Mouse (Mus musculus) liver, embryonic 11.5 days (tissue): ENCODE measurements around the gene Xrcc4. TPM values are rescaled to one million over a fixed set of nuclear protein-coding genes. Genes with fewer than 3 reads are reported as not detected.

Source experiments
- ATAC-seq: fragments of 200-750 bp; cut with Nextera tagmentation; replicated peaks from 2 replicates; pipeline ENCODE4 v1.8.0; 2017; ENCODE audit warnings: moderate number of reproducible peaks, mild to moderate bottlenecking, moderate TSS enrichment, moderate library complexity; ENCODE audit not compliant: low FRiP score
- DNase-seq: peaks from one replicate; pipeline ENCODE4 v3.0.0-alpha.2; 2017; ENCODE audit warnings: low spot score
- H3K27ac ChIP-seq: fragments of 300-500 bp; sonication (generic); 2 replicates; pipeline ENCODE4 v1.5.1; 2014; ENCODE audit warnings: mild to moderate bottlenecking, low read depth, low read length, control low read depth
- H3K27me3 ChIP-seq: fragments of 300-500 bp; sonication (generic); replicated peaks from 2 replicates; pipeline ENCODE4 v1.6.1; 2014; ENCODE audit warnings: low read length, mixed read lengths; ENCODE audit not compliant: control insufficient read depth, insufficient read depth
- H3K36me3 ChIP-seq: fragments of 300-500 bp; sonication (generic); 2 replicates; pipeline ENCODE4 v1.6.1; 2014; ENCODE audit warnings: mild to moderate bottlenecking, low read length, moderate library complexity, mixed read lengths; ENCODE audit not compliant: control insufficient read depth, insufficient read depth
- H3K4me1 ChIP-seq: fragments of 300-500 bp; sonication (generic); replicated peaks from 2 replicates; pipeline ENCODE4 v1.6.1; 2014; ENCODE audit warnings: low read length, mixed read lengths; ENCODE audit not compliant: control insufficient read depth, insufficient read depth
- H3K4me2 ChIP-seq: fragments of 300-500 bp; sonication (generic); 2 replicates; pipeline ENCODE4 v1.6.1; 2014; ENCODE audit warnings: mild to moderate bottlenecking, control low read depth, moderate library complexity
- H3K4me3 ChIP-seq: fragments of 300-500 bp; sonication (generic); 2 replicates; pipeline ENCODE4 v1.5.1; 2014; ENCODE audit warnings: low read depth, low read length, control low read depth
- H3K9ac ChIP-seq: fragments of 300-500 bp; sonication (generic); 2 replicates; pipeline ENCODE4 v1.6.1; 2014; ENCODE audit warnings: low read depth, low read length, control low read depth
- H3K9me3 ChIP-seq: fragments of 300-500 bp; sonication (generic); 2 replicates; pipeline ENCODE4 v1.6.1; 2016; ENCODE audit warnings: low read length, inconsistent platforms, mixed read lengths; ENCODE audit not compliant: control insufficient read depth
- WGBS: fragments of 180-500 bp; shearing (Covaris S2); extraction: QIAGEN DNeasy Blood & Tissue Kit; methylation state at CpG from one replicate; pipeline ENCODE4 v1.1.7; 2014; 5-methylcytosine and 5-hydroxymethylcytosine counted together
- polyA plus RNA-seq: library from polyadenylated mRNA; unstranded; fragments of >200 nt; fragmentation: Nextera tagmentation; extraction: Ambion mirVana; gene quantifications from 2 replicates; pipeline ENCODE4 v1.2.1, GENCODE M21; 2014

The Xrcc4 gene
- polyA plus RNA-seq, 1 experiment from 2014 or later, result 12.6 TPM

GRCm38 (mm10) chr13:89743201-89743600, 346.2 kb downstream of the Xrcc4 start:
- DNase-seq (no peak), ATAC-seq (no peak)
- no peak overlapping the region for H3K27ac ChIP-seq
- no peaks in the 10 kb centered on the region for H3K36me3 ChIP-seq
- H3K9me3 ChIP-seq, result no peaks in the 10 kb centered on the region
- H3K4me1 ChIP-seq, result peaks cover 5% of the 10 kb centered on the region; the same call in 1 of the 2 replicates
- no peak overlapping the region for H3K9ac ChIP-seq
- no peak overlapping the region for H3K4me3 ChIP-seq
- peaks cover 31% of the 10 kb centered on the region for H3K27me3 ChIP-seq
- 21% methylated on average over 8 of the region's 8 CpGs for WGBS
- peak overlapping the region; percentile 94 for H3K4me2 ChIP-seq

DNA sequence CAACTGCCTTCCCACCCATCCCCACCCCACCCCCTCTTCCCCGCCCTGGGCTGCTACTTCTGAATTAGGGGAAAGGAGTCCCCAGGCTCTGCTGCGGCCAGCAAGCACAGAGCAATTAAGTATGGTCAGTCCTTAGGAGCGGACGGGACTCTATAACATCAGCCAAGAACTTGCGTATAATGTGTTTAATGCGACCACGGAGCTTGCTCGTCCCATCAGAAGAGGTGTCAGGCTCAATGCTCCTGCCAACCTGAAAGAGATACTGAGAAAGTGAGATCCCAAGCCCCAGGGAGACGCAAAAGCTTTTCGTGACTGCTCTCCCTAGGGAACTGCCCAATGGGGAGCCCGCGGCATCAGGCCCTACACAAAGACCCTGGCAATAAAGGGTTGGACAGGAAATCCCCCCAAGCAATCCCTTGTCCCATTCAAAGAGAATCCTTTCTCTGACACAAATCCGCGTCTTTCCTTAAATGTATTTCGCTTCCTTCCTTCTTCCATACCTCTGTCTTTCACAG, 346.7 kb downstream of the Xrcc4 start:
- H3K4me2 ChIP-seq, result peak overlapping the region; percentile 94
- 5% methylated on average over 15 of the region's 15 CpGs for WGBS
- H3K4me3 ChIP-seq, result peak overlapping the region; percentile 63
- H3K9me3 ChIP-seq, result no peaks in the 10 kb centered on the region
- H3K27ac ChIP-seq, result no peak overlapping the region
- peaks cover 5% of the 10 kb centered on the region; the same call in 1 of the 2 replicates for H3K4me1 ChIP-seq
- 0 out of 2 replicates have a peak overlapping the region, but pooled peaks have one; percentile 9 for H3K9ac ChIP-seq
- no peak for ATAC-seq
- peaks cover 31% of the 10 kb centered on the region for H3K27me3 ChIP-seq
- H3K36me3 ChIP-seq, result no peaks in the 10 kb centered on the region
- DNase-seq, result no peak

GRCm38 (mm10) chr13:89741766-89742685, 347.4 kb downstream of the Xrcc4 start, which contains the start of gene Vcan:
Gene Vcan (minus strand): TSS chr13:89742509.
- peak; percentile 62 for DNase-seq
- Histone ChIP-seq H3K4me2 (peak within 1 kb of the TSS; percentile 94), H3K9ac (peak within 1 kb of the TSS; percentile 56), H3K4me3 (peak within 1 kb of the TSS; percentile 63), H3K4me1 (peaks cover 5% of the 10 kb centered on the region; the same call in 1 of the 2 replicates), H3K9me3 (no peaks in the 10 kb centered on the region), H3K27me3 (peaks cover 31% of the 10 kb centered on the region), H3K36me3 (no peaks in the 10 kb centered on the region), H3K27ac (peak within 1 kb of the TSS; percentile 43; the same call in 1 of the 2 replicates)
- under 1% methylated on average over 40 of the region's 40 CpGs for WGBS
- ATAC-seq, result no peak

- no peak for ATAC-seq
- Histone ChIP-seq H3K27ac (peak overlapping the region; percentile 4; the same call in 1 of the 2 replicates), H3K4me1 (peaks cover 5% of the 10 kb centered on the region; the same call in 1 of the 2 replicates), H3K4me2 (peak overlapping the region; percentile 94), H3K4me3 (peak overlapping the region; percentile 63), H3K9me3 (no peaks in the 10 kb centered on the region), H3K9ac (peak overlapping the region; percentile 53), H3K36me3 (no peaks in the 10 kb centered on the region), H3K27me3 (peaks cover 31% of the 10 kb centered on the region)
- under 1% methylated on average over 14 of the region's 14 CpGs for WGBS
- peak; percentile 60 for DNase-seq
Measured at GRCm38 (mm10) chr13:89741116-89741551, 348.3 kb downstream of the Xrcc4 start.

DNA sequence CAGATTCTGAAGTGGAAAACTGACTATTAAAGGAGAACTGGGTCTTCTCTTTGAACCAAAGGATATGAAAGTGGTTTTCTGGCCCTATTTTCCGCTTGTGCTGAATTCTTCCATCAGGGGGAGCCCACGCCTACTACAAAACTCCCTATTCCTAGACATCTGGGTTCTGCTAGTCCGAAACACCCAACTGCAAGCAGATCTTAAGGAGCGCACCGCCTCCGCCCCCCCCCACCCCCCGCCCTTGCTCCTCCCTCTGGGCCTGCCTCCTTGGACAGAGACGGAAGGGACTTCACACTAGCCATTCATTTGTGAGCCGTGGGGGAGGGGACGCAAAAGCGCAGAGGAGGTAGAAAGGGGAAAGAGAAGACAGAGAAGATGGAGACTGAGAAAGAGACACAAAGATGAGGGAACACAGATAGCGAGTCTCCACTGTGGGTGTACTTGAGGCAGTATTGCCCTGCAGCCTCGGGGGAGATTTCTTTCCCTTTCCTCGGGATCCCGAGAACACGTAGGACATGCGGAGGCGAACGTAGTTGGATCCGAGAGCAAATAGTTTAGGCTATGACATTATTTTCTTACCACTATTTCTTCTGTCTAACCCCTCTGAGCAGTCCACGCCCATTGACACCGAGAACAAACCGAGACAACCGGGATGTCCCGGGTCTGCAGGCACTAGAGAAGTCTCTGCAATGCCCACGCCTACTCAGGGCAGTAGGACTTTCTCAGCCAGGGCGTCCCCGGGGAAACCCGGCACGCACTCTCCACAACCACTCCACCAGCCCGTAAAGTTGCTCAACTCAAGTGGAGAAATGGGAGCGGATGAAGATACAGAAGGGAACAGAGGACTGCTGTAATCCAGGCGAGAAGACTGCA, 348.9 kb downstream of the Xrcc4 start:
- no peaks in the 10 kb centered on the region for H3K9me3 ChIP-seq
- no peaks in the 10 kb centered on the region for H3K36me3 ChIP-seq
- H3K4me3 ChIP-seq, result peak overlapping the region; percentile 63
- peak overlapping the region; percentile 60 for H3K9ac ChIP-seq
- under 1% methylated on average over 32 of the region's 33 CpGs for WGBS
- peaks cover 31% of the 10 kb centered on the region for H3K27me3 ChIP-seq
- peak overlapping the region; percentile 94 for H3K4me2 ChIP-seq
- ATAC-seq (peak; percentile 81), DNase-seq (peak; percentile 78)
- peak overlapping the region; percentile 4; the same call in 1 of the 2 replicates for H3K27ac ChIP-seq
- peaks cover 5% of the 10 kb centered on the region; the same call in 1 of the 2 replicates for H3K4me1 ChIP-seq

GRCm38 (mm10) chr13:89739696-89740242, 349.6 kb downstream of the Xrcc4 start:
- no peaks in the 10 kb centered on the region for H3K9me3 ChIP-seq
- peak overlapping the region; percentile 63 for H3K4me3 ChIP-seq
- ATAC-seq, result peak; percentile 40
- no peaks in the 10 kb centered on the region for H3K36me3 ChIP-seq
- H3K27ac ChIP-seq, result peak overlapping the region; percentile 53; the same call in 1 of the 2 replicates
- H3K9ac ChIP-seq, result peak overlapping the region; percentile 60
- under 1% methylated on average over 24 of the region's 24 CpGs for WGBS
- H3K4me2 ChIP-seq, result peak overlapping the region; percentile 94
- DNase-seq, result peak; percentile 56
- peaks cover 5% of the 10 kb centered on the region; the same call in 1 of the 2 replicates for H3K4me1 ChIP-seq
- peaks cover 31% of the 10 kb centered on the region for H3K27me3 ChIP-seq

DNA sequence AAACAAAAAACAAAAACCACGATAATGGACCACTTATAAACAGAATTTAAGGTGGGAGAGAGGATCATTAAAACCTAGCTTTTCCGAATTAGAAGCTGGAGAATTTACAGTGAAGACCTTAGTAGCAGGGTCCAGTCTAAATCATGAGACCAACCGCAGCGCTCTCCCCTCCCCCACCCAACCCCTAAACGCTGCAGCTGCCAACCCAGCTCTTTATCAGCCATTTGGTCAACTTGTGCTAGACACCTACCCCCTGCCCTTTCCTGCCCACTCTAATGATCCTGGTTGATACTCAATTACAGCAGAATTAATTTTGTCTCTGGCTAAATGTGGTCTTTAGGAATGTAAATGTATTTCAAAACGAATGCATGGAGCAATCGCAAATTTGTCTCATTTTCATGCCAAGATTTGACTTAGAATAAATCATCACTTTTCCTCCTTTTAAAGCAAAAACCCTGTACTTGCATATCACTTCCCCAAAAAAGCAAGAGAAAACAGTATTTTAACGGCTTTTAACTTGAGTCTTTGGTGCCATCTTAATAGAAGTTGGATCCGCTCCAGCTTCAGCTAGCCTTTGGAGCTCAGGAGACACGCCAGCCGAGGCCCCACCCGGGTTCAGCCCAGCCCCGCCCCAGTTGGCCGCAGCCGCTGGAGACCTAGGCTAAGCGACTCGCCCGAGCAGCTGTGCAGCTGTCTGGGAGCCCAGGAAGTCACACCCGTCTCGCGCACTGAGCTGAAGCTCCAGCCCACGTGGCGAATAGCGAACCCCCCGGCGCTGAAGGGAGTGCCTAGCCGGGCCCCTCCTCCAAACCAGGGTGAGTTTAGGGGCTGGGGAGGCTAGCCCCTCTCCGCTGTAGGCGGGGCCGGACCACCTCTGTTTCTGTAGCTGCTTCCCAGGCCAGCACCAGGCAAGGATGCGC, 350.4 kb downstream of the Xrcc4 start:
- WGBS, result 2% methylated on average over 31 of the region's 31 CpGs
- Histone ChIP-seq H3K4me1 (peaks cover 5% of the 10 kb centered on the region; the same call in 1 of the 2 replicates), H3K9me3 (no peaks in the 10 kb centered on the region), H3K9ac (peak overlapping the region; percentile 60), H3K27me3 (peaks cover 31% of the 10 kb centered on the region), H3K36me3 (no peaks in the 10 kb centered on the region), H3K4me3 (peak overlapping the region; percentile 63), H3K4me2 (peak overlapping the region; percentile 94), H3K27ac (peak overlapping the region; percentile 53; the same call in 1 of the 2 replicates)
- ATAC-seq, result peak; percentile 81
- DNase-seq, result peak; percentile 85
